Mouse (Mus musculus) myocyte (in vitro differentiated cells): ENCODE results near the gene Oxt. TPM values are rescaled to one million over a fixed set of nuclear protein-coding genes. Genes with fewer than 3 reads are reported as not detected.

ENCODE experiments used
- H3K27me3 ChIP-seq: one replicate; pipeline ENCODE4 v1.6.1; 2011; ENCODE audit not compliant: control insufficient read depth, insufficient read depth, insufficient read length
- H3K36me3 ChIP-seq: one replicate; pipeline ENCODE4 v1.6.1; 2011; ENCODE audit not compliant: control insufficient read depth, insufficient read depth
- H3K4me2 ChIP-seq: one replicate; pipeline ENCODE4 v1.6.1; 2011; ENCODE audit warnings: low read depth, control low read depth
- H3K4me3 ChIP-seq: one replicate; pipeline ENCODE4 v1.5.1; 2011; ENCODE audit warnings: mild to moderate bottlenecking, control low read depth, moderate library complexity
- H3K79me2 ChIP-seq: one replicate; pipeline ENCODE4 v1.6.1; 2011; ENCODE audit not compliant: control insufficient read depth, insufficient read depth
- H3ac ChIP-seq: one replicate; pipeline ENCODE4 v1.6.1; 2011; ENCODE audit not compliant: control insufficient read depth, insufficient read length
- CEBPB ChIP-seq: IDR thresholded peaks from 2 replicates; pipeline ENCODE4 v1.6.1; 2011; ENCODE audit warnings: mild to moderate bottlenecking, moderate library complexity; ENCODE audit not compliant: poor library complexity, insufficient read depth, severe bottlenecking
- E2F4 ChIP-seq: IDR thresholded peaks from one replicate; pipeline ENCODE4 v1.6.1; 2011; ENCODE audit warnings: mild to moderate bottlenecking, control low read depth, moderate library complexity; ENCODE audit not compliant: insufficient read depth
- MAX ChIP-seq: IDR thresholded peaks from one replicate; pipeline ENCODE4 v1.6.1; 2011; ENCODE audit warnings: low read depth, mild to moderate bottlenecking, control low read depth
- MYOD1 ChIP-seq, 3 experiments: IDR thresholded peaks; one replicate each; pipeline ENCODE4 v1.6.1; 2011; ENCODE audit warnings: control low read depth in 2 of 3, low read depth in 2 of 3, mild to moderate bottlenecking in 2 of 3, moderate library complexity in 1 of 3; ENCODE audit not compliant: insufficient read length in 2 of 3, control insufficient read depth in 1 of 3
- MYOG ChIP-seq, 3 experiments: IDR thresholded peaks; one replicate each; pipeline ENCODE4 v1.6.1; 2011; ENCODE audit warnings: control low read depth in 2 of 3, low read depth in 2 of 3, mild to moderate bottlenecking in 2 of 3; ENCODE audit not compliant: insufficient read length in 2 of 3, control insufficient read depth in 1 of 3, insufficient read depth in 1 of 3
- POLR2A ChIP-seq: IDR thresholded peaks from one replicate; pipeline ENCODE4 v1.6.1; 2011; ENCODE audit warnings: low read depth, mild to moderate bottlenecking, control low read depth, moderate library complexity; ENCODE audit not compliant: insufficient read length
- POLR2AphosphoS2 ChIP-seq: IDR thresholded peaks from one replicate; pipeline ENCODE4 v1.6.1; 2011; ENCODE audit warnings: low read depth, control low read depth; ENCODE audit not compliant: insufficient read length
- REST ChIP-seq: IDR thresholded peaks from one replicate; pipeline ENCODE4 v1.6.1; 2011; ENCODE audit warnings: mild to moderate bottlenecking, control low read depth, moderate library complexity; ENCODE audit not compliant: insufficient read depth, insufficient read length
- SRF ChIP-seq: IDR thresholded peaks from one replicate; pipeline ENCODE4 v1.6.1; 2011; ENCODE audit warnings: low read depth; ENCODE audit not compliant: control insufficient read depth, insufficient read length
- TCF12 ChIP-seq: IDR thresholded peaks from one replicate; pipeline ENCODE4 v1.6.1; 2011; ENCODE audit warnings: mild to moderate bottlenecking, control low read depth; ENCODE audit not compliant: poor library complexity, insufficient read depth, severe bottlenecking
- TCF3 ChIP-seq: IDR thresholded peaks from one replicate; pipeline ENCODE4 v1.6.1; 2011; ENCODE audit warnings: low read depth, control low read depth; ENCODE audit not compliant: insufficient read length
- USF1 ChIP-seq: IDR thresholded peaks from one replicate; pipeline ENCODE4 v1.6.1; 2011; ENCODE audit warnings: low read depth, mild to moderate bottlenecking, control low read depth, moderate library complexity
- polyA plus RNA-seq: library from polyadenylated mRNA; unstranded; fragments of >200 nt; fragmentation: generic; extraction: Trizol; gene quantifications from one replicate; pipeline ENCODE4 v1.2.1, GENCODE M21; 2012; ENCODE audit warnings: missing spikeins

Oxt gene
- polyA plus RNA-seq, 1 experiment, result not detected

DNA sequence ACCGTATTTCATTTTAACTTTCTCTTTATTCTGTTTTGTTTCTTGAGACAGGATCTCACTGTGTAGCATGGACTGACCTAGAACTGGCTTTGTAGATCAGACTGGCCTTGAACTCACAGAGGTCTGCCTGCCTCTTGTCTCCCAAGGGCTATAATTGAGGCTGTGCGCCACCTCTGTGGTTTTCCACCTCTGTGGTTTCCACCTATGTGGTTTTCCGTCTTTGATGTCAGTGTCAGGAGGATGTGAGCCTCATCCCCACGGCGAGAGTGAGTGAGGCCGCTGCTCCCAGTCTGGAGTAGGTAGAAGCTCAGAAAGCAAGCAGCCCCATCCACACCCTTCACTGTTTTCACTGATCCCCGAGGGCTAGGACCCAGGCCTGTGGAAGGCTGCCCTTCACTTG lies 21.1 kb upstream of the Oxt start:
- peaks cover 22% of the 10 kb centered on the region for H3K36me3 ChIP-seq
- H3K4me3 ChIP-seq, result no peak overlapping the region
- H3K79me2 ChIP-seq, result no peaks in the 10 kb centered on the region
- H3K4me2 ChIP-seq, result no peak overlapping the region
- no peak overlapping the region for H3ac ChIP-seq
- TF ChIP-seq MYOD1 (IDR thresholded peaks at IDR 0.05; ENCODE audit: control insufficient read depth in 1 of 3, insufficient read length in 2 of 3, low read depth in 2 of 3) (no peak), MYOG (IDR thresholded peaks at IDR 0.05; ENCODE audit: control insufficient read depth in 1 of 3, insufficient read depth in 1 of 3, insufficient read length in 2 of 3, low read depth in 2 of 3) (no peak), POLR2A (no peak), MAX (no peak), CEBPB (no peak), SRF (no peak), USF1 (no peak), REST (no peak), E2F4 (no peak), POLR2AphosphoS2 (no peak), TCF12 (no peak), TCF3 (no peak)
- no peaks in the 10 kb centered on the region for H3K27me3 ChIP-seq

DNA sequence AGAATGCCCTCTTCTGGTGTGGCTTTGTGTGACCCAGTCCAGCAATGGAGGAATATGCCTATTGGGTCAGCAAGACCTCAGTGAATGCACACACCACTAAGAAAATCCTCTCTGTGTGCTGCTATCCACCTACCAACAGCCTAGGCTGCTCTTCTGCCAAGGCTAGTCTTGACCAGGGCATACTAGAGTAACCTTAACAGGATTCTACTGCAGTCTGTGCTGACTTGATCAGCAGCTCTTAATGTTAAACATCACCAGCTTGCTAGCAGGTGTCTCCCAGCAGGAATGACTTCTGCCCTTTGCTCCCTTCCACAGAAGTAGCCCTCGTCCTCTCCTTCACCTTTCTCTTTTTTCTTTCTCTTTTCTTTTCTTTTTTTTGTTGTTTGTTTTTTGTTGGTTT lies 19.7 kb upstream of the Oxt start:
- Histone ChIP-seq H3K79me2 (no peaks in the 10 kb centered on the region), H3K27me3 (no peaks in the 10 kb centered on the region), H3K36me3 (peaks cover 15% of the 10 kb centered on the region), H3K4me3 (no peak overlapping the region), H3ac (no peak overlapping the region), H3K4me2 (no peak overlapping the region)
- TF ChIP-seq MYOD1 (IDR thresholded peaks at IDR 0.05; ENCODE audit: control insufficient read depth in 1 of 3, insufficient read length in 2 of 3, low read depth in 2 of 3), result no peak
- no peak for TF ChIP-seq POLR2A

DNA sequence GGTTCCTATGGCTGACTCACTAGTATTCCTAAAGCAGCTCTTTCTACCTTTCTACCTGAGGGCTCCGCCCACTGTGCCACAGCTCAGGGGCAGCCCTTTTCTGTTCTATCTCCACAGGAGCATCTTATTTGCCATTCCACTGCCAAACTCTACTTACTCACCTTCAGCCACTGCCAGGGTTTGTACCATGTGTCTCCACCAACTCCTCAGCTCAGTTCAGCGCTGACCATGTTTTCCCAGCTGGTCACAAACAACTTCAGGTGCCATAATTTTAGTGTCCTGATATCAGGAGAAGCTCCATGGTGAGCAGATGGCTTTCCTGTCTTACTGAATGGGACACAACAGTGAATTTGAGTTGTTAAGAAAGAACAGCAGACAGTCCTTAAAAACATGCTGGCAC lies 18.5 kb upstream of the Oxt start:
- Histone ChIP-seq H3K4me2 (no peak overlapping the region), H3K27me3 (no peaks in the 10 kb centered on the region), H3K79me2 (no peaks in the 10 kb centered on the region), H3K4me3 (no peak overlapping the region), H3ac (no peak overlapping the region), H3K36me3 (peaks cover 12% of the 10 kb centered on the region)
- TF ChIP-seq MAX, result no peak
- TF ChIP-seq POLR2A, result no peak
- no peak for TF ChIP-seq MYOG (IDR thresholded peaks at IDR 0.05; ENCODE audit: control insufficient read depth in 1 of 3, insufficient read depth in 1 of 3, insufficient read length in 2 of 3, low read depth in 2 of 3)

DNA sequence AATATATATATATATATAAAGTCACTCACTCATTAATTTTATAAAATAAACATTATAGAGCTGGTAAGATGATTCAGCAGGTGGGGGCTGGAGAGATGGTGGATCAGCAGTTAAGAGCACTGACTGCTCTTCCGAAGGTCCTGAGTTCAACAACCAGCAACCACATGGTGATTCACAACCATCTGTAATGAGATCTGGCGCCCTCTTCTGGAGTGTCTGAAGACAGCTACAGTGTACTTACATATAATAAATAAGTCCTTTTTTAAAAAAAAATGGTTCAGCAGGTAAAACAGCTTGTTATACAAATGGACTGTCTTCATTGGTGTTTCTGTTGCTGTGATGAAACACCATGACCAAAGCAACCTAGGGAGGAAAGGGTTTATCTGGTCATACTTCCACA lies 18.0 kb upstream of the Oxt start:
- no peak overlapping the region for H3ac ChIP-seq
- no peak overlapping the region for H3K4me3 ChIP-seq
- no peak overlapping the region for H3K4me2 ChIP-seq
- H3K36me3 ChIP-seq, result peaks cover 6% of the 10 kb centered on the region
- H3K27me3 ChIP-seq, result no peaks in the 10 kb centered on the region
- H3K79me2 ChIP-seq, result no peaks in the 10 kb centered on the region
- TF ChIP-seq CEBPB (no peak), POLR2A (no peak), TCF3 (no peak), MYOD1 (IDR thresholded peaks at IDR 0.05; ENCODE audit: control insufficient read depth in 1 of 3, insufficient read length in 2 of 3, low read depth in 2 of 3) (no peak), TCF12 (no peak), E2F4 (no peak), SRF (no peak), USF1 (no peak), POLR2AphosphoS2 (no peak), REST (no peak), MYOG (IDR thresholded peaks at IDR 0.05; ENCODE audit: control insufficient read depth in 1 of 3, insufficient read depth in 1 of 3, insufficient read length in 2 of 3, low read depth in 2 of 3) (no peak)

DNA sequence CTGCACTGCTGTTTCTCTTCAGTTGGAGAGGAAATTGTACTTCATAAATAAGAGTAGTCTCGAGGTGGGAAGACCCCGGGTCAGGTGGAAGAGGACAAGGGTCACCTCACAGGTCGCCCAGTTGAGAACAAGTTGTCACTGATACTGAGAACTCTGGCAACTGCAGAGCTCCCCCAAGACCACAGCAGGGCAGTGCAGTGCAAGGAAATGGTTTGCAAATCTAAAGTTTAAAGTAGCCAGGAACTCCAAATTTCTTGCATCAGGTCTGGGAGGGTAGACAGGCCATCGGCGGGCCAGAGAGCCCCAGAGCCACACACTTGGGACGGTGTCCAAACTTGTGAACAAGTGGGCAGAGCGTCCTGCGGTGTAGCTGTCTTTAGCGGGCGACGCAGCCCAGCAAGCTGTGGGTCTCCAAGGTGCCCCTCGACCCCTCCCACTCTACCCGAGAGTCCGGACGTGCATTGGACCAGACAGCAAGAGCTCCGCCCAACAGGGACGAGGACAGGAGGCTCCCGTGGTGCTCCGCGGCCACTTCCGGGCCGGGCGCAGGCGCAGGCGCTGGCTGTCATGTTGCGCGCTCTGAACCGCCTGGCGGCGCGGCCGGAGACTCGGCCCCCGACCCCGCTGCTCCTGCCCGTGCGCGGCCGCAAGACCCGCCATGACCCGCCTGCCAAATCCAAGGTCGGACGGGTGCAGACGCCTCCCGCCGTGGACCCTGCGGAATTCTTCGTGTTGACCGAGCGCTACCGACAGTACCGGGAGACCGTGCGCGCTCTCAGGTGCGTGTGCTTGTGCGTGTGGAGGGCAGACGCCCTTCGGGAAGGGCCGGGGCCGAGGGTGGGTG lies 12.5 kb upstream of the Oxt start, which contains the start of gene Mrps26:
Gene Mrps26, plus strand, starts transcription at position 531 of the 844 bp plus-strand sequence.
- peaks cover 9% of the 10 kb centered on the region for H3K36me3 ChIP-seq
- H3K79me2 ChIP-seq, result peaks cover 13% of the 10 kb centered on the region
- H3K4me3 ChIP-seq, result peak within 1 kb of the TSS; percentile 81
- H3K27me3 ChIP-seq, result no peaks in the 10 kb centered on the region
- H3ac ChIP-seq, result peak within 1 kb of the TSS; percentile 82
- peak within 1 kb of the TSS; percentile 84 for H3K4me2 ChIP-seq
- TF ChIP-seq TCF3, result no peak
- peak; percentile 95 for TF ChIP-seq POLR2AphosphoS2
- TF ChIP-seq REST, result no peak
- peak in 1 of 3 experiments; percentile 2 for TF ChIP-seq MYOG (IDR thresholded peaks at IDR 0.05; ENCODE audit: control insufficient read depth in 1 of 3, insufficient read depth in 1 of 3, insufficient read length in 2 of 3, low read depth in 2 of 3)
- peak; percentile 90 for TF ChIP-seq POLR2A
- TF ChIP-seq SRF, result peak; percentile 42
- no peak for TF ChIP-seq MAX
- no peak for TF ChIP-seq TCF12
